Mouse (Mus musculus) lung, embryonic 15.5 days (tissue): ENCODE measurements around the gene Baiap3. TPM values are rescaled to one million over a fixed set of nuclear protein-coding genes. Genes with fewer than 3 reads are reported as not detected.

Experiments
- ATAC-seq: fragments of 200-750 bp; cut with Nextera tagmentation; 2 replicates; pipeline ENCODE4 v1.8.0; 2017; ENCODE audit warnings: moderate number of reproducible peaks, borderline replicate concordance; ENCODE audit not compliant: low FRiP score, low TSS enrichment; ENCODE audit errors: extremely low read depth
- H3K27ac ChIP-seq: fragments of 300-500 bp; sonication (generic); 2 replicates; pipeline ENCODE4 v1.5.1; 2015; ENCODE audit warnings: moderate library complexity, mild to moderate bottlenecking, inconsistent platforms
- H3K27me3 ChIP-seq: fragments of 300-500 bp; sonication (generic); 2 replicates; pipeline ENCODE4 v1.6.1; 2015; ENCODE audit warnings: inconsistent platforms
- H3K36me3 ChIP-seq: fragments of 300-500 bp; sonication (generic); 2 replicates; pipeline ENCODE4 v1.6.1; 2015; ENCODE audit warnings: inconsistent platforms
- H3K4me1 ChIP-seq: fragments of 300-500 bp; sonication (generic); 2 replicates; pipeline ENCODE4 v1.6.1; 2015; ENCODE audit warnings: inconsistent platforms
- H3K4me2 ChIP-seq: fragments of 300-500 bp; sonication (generic); 2 replicates; pipeline ENCODE4 v1.6.1; 2015; ENCODE audit warnings: inconsistent platforms, mild to moderate bottlenecking, moderate library complexity
- H3K4me3 ChIP-seq: fragments of 300-500 bp; sonication (generic); 2 replicates; pipeline ENCODE4 v1.5.1; 2015; ENCODE audit warnings: mild to moderate bottlenecking, inconsistent platforms
- H3K9ac ChIP-seq: fragments of 300-500 bp; sonication (generic); 2 replicates; pipeline ENCODE4 v1.6.1; 2015; ENCODE audit warnings: inconsistent platforms
- H3K9me3 ChIP-seq: fragments of 300-500 bp; sonication (generic); 2 replicates; pipeline ENCODE4 v1.6.1; 2016; ENCODE audit warnings: inconsistent platforms
- WGBS: fragments of 180-500 bp; shearing (Covaris S2); methylation state at CpG from one replicate; pipeline ENCODE4 v1.1.7; 2015; 5-methylcytosine and 5-hydroxymethylcytosine counted together
- polyA plus RNA-seq: library from polyadenylated mRNA; unstranded; fragments of >200 nt; fragmentation: Nextera tagmentation; extraction: Ambion mirVana; gene quantifications from 2 replicates; pipeline ENCODE4 v1.2.1, GENCODE M21; 2015

Baiap3 gene
- polyA plus RNA-seq, 1 experiment from 2014 or later: 1.2 TPM

- peak overlapping the region; percentile 36; the same call in 1 of the 2 replicates for H3K9ac ChIP-seq
- H3K27ac ChIP-seq: no peak overlapping the region
Measured at GRCm38 (mm10) chr17:25221821-25222503, 34.2 kb downstream of the Baiap3 start.

GRCm38 (mm10) chr17:25220746-25221145 lies 35.4 kb downstream of the Baiap3 start:
- Histone ChIP-seq H3K9me3 (no peaks in the 10 kb centered on the region), H3K4me1 (no peaks in the 10 kb centered on the region; the same call in 1 of the 2 replicates), H3K27ac (no peak overlapping the region), H3K27me3 (no peaks in the 10 kb centered on the region), H3K4me2 (no peak overlapping the region), H3K9ac (no peak overlapping the region), H3K36me3 (peaks cover 29% of the 10 kb centered on the region), H3K4me3 (no peak overlapping the region)
- WGBS: 78% methylated on average over 1 of the region's 1 CpGs
- no peak for ATAC-seq

More at GRCm38 (mm10) chr17:25221821-25222503, 34.2 kb downstream of the Baiap3 start:
- Histone ChIP-seq H3K27me3 (no peaks in the 10 kb centered on the region), H3K9me3 (no peaks in the 10 kb centered on the region), H3K36me3 (peaks cover 18% of the 10 kb centered on the region; the same call in 1 of the 2 replicates), H3K4me1 (no peaks in the 10 kb centered on the region; the same call in 1 of the 2 replicates), H3K4me2 (peak overlapping the region; percentile 77), H3K4me3 (peak overlapping the region; percentile 41)
- 3% methylated on average over 23 of the region's 30 CpGs for WGBS
- peak; percentile 85 for ATAC-seq

DNA sequence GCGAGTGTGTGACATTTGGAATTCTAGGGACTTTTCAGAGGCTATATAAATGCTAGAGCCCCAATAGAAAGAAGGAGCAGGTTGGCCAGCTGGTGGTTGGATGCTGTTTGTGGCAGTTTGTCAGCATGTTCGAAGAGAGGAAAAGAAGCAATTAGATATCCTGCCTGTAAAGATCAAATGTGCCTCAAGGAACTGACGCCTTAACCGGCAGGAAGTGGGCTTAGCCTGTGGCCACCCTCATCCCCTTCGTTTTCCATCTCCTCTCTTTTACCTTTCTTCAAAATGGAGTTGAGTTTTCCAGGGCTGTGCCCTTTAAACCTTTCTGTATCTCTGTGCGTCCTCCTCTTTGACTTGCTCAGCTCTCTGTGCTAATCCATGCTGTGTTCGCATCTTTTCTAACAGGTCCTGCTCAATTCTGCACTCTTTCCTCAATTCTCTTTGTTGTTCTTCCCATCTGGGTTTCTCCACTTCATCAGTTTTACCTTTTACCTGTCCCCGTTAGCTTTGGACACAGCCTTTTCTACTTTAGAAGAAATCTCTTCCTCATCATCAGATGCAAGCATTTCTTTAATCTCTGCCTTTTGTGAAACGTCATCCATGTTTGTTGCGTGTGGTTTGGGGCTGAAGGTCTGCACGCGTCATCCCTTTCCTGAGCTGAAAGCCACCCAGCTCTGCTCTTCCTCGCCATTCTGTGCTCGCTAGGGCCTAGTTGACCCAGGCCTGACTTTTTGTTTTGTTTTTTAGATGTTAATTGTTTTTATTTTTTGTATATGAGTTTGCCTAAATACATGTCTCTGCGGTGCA lies 36.5 kb downstream of the Baiap3 start:
- H3K27me3 ChIP-seq: no peaks in the 10 kb centered on the region
- no peak overlapping the region for H3K4me3 ChIP-seq
- 91% methylated on average over 15 of the region's 15 CpGs for WGBS
- no peak overlapping the region for H3K27ac ChIP-seq
- H3K4me2 ChIP-seq: no peak overlapping the region
- H3K9me3 ChIP-seq: no peaks in the 10 kb centered on the region
- ATAC-seq: no peak
- H3K4me1 ChIP-seq: no peaks in the 10 kb centered on the region; the same call in 1 of the 2 replicates
- peaks cover 39% of the 10 kb centered on the region for H3K36me3 ChIP-seq
- no peak overlapping the region for H3K9ac ChIP-seq

DNA sequence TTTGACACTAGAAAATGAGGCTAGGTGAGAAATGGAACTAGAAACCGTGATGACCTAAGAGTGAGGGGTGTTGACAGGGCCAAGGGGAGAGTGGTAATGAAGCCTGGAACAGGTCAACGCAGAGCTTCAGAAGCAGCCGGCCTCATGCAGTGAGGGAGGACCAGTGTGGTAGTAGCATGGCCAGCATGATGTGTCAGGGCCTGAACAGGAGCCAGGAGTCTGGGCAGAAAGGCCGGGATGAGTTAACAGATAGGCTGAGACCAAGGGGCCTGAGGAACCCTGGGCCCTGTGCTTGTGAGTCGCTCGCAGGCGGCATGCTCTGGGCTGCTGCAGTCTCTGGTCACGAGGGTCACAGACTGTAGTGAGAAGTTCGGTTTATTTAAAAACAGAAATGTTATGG lies 37.2 kb downstream of the Baiap3 start:
- Histone ChIP-seq H3K27me3 (no peaks in the 10 kb centered on the region), H3K9me3 (no peaks in the 10 kb centered on the region), H3K4me2 (no peak overlapping the region), H3K4me3 (no peak overlapping the region), H3K9ac (no peak overlapping the region), H3K36me3 (peaks cover 46% of the 10 kb centered on the region), H3K4me1 (no peaks in the 10 kb centered on the region; the same call in 1 of the 2 replicates), H3K27ac (no peak overlapping the region)
- no peak for ATAC-seq
- WGBS: 90% methylated on average over 9 of the region's 9 CpGs

DNA sequence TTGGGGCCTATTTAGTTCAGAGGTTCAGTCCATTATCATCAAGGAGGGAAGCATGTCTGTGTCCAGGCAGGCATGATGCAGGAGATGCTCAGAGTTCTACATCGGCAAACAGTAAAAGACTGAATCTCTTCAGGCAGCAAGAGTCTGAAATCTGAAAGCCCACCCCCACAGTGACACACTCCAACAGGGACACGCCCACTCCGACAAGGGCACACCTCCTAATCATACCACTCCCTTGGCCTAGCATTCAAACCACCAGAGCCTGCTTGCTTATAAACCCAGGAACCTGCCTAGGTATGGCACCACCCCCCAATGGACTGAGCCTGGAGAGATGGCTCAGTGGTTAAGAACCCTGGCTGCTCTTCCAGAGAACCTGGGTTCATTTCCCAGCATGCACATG lies 40.7 kb downstream of the Baiap3 start:
- no peak overlapping the region for H3K4me2 ChIP-seq
- no peaks in the 10 kb centered on the region for H3K9me3 ChIP-seq
- H3K4me3 ChIP-seq: no peak overlapping the region
- H3K27ac ChIP-seq: no peak overlapping the region
- no peak overlapping the region for H3K9ac ChIP-seq
- no peak for ATAC-seq
- H3K27me3 ChIP-seq: no peaks in the 10 kb centered on the region
- H3K36me3 ChIP-seq: peaks cover 73% of the 10 kb centered on the region
- whole genome bisulfite sequencing: 79% methylated on average over 3 of the region's 3 CpGs
- H3K4me1 ChIP-seq: no peaks in the 10 kb centered on the region

DNA sequence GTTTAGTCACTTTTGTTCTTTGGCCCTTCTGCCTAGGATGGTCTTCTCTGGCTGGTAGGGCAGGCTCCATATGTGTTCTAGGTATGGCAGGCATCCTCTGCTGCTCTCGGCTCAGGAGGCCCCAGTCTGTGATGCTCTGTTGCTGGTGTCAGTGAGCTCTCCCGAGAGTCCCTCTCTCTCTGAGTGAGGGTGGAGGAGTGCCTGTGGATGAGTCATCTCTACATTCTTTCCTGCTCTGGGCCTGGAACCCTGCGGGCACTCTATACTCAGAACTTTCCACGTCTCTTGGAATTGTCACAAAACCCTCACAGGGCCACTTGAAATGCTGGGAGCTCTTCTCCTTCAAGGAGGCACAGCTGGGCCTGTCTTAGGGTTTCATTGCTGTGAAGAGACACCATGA lies 44.5 kb downstream of the Baiap3 start:
- H3K36me3 ChIP-seq: peaks cover 87% of the 10 kb centered on the region
- no peaks in the 10 kb centered on the region for H3K4me1 ChIP-seq
- H3K9ac ChIP-seq: no peak overlapping the region
- H3K27ac ChIP-seq: no peak overlapping the region
- H3K4me3 ChIP-seq: no peak overlapping the region
- no peak for ATAC-seq
- H3K27me3 ChIP-seq: no peaks in the 10 kb centered on the region
- H3K4me2 ChIP-seq: no peak overlapping the region
- 77% methylated on average over 4 of the region's 4 CpGs for WGBS
- H3K9me3 ChIP-seq: no peaks in the 10 kb centered on the region

- Histone ChIP-seq H3K36me3 (peaks cover 85% of the 10 kb centered on the region), H3K4me1 (no peaks in the 10 kb centered on the region), H3K27ac (no peak overlapping the region)
Measured at GRCm38 (mm10) chr17:25210680-25211466, 45.3 kb downstream of the Baiap3 start.

GRCm38 (mm10) chr17:25210006-25210405 lies 46.2 kb downstream of the Baiap3 start:
- no peak overlapping the region for H3K27ac ChIP-seq
- no peaks in the 10 kb centered on the region for H3K9me3 ChIP-seq
- no peak overlapping the region for H3K9ac ChIP-seq
- no peak overlapping the region for H3K4me3 ChIP-seq
- no peak for ATAC-seq
- 90% methylated on average over 4 of the region's 4 CpGs for whole genome bisulfite sequencing
- no peaks in the 10 kb centered on the region for H3K27me3 ChIP-seq
- no peaks in the 10 kb centered on the region for H3K4me1 ChIP-seq
- H3K4me2 ChIP-seq: no peak overlapping the region
- peaks cover 85% of the 10 kb centered on the region for H3K36me3 ChIP-seq

More at GRCm38 (mm10) chr17:25210680-25211466, 45.3 kb downstream of the Baiap3 start:
- Histone ChIP-seq H3K9me3 (no peaks in the 10 kb centered on the region), H3K27me3 (no peaks in the 10 kb centered on the region), H3K4me2 (no peak overlapping the region), H3K4me3 (no peak overlapping the region), H3K9ac (no peak overlapping the region)
- ATAC-seq: no peak
- WGBS: 77% methylated on average over 15 of the region's 15 CpGs

DNA sequence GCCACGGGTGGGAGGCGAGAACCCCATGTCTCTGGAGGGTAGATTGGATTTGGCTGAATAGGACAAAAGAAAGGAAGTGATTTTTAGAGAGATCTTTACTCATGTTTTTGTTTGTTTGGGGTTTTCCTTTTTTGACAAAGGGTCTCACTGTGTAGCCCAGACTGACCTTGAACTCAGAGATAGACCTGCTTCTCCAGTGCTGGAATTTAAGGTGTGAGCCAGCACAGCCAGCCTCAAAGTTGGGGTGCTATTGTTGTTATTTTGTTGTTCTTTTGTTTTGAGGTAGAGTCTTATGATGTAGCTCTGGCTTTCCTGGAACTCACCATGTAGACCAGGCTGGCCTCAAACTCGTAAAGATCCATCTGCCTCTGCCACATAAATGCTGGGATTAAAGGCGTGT lies 53.8 kb downstream of the Baiap3 start:
- ATAC-seq: no peak
- H3K4me3 ChIP-seq: no peak overlapping the region
- no peak overlapping the region for H3K27ac ChIP-seq
- WGBS: 92% methylated on average over 4 of the region's 4 CpGs
- H3K36me3 ChIP-seq: peaks cover 60% of the 10 kb centered on the region
- no peaks in the 10 kb centered on the region for H3K9me3 ChIP-seq
- H3K27me3 ChIP-seq: no peaks in the 10 kb centered on the region
- H3K4me1 ChIP-seq: no peaks in the 10 kb centered on the region
- H3K4me2 ChIP-seq: no peak overlapping the region
- no peak overlapping the region for H3K9ac ChIP-seq
